Mouse (Mus musculus): ENCODE results near the gene Ripor3. TPM values are rescaled to one million over a fixed set of nuclear protein-coding genes. Genes with fewer than 3 reads are reported as not detected.

Gene Ripor3
- polyA plus RNA-seq, 1 experiment: 5.3 TPM

DNA sequence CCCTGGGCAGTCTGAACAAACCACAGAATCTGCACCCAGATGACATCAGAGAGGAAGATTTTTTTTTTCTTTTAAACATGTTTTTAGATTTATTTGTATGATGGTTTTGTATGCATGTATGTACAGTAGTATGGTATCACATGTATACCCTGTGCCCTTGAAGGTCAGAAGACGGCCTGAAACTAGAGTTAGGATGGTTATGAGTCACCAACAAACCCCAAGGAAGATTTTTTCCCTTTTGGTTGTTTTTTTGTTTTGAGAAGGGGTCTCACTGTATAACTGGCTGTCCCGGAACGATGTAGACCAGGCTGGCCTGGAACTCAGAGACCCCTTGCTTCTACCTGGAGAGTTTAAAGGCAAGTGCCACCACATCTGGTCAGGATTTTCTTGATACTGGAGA, 79.4 kb downstream of the Ripor3 start:
- H3K4me3 ChIP-seq (ENCODE audit: low read depth, low read length): no peak overlapping the region
- H3K36me3 ChIP-seq (ENCODE audit: control insufficient read depth, insufficient read depth, low read length): no peaks in the 10 kb centered on the region
- H3K27ac ChIP-seq (ENCODE audit: insufficient read depth, low read depth, low read length): no peak overlapping the region
- peaks cover 8% of the 10 kb centered on the region; the same call in 1 of the 2 replicates for H3K4me1 ChIP-seq (ENCODE audit: control insufficient read depth, insufficient read depth, insufficient read length, low read length)
- WGBS: 93% methylated on average over 3 of the region's 3 CpGs
- no peaks in the 10 kb centered on the region for H3K27me3 ChIP-seq (ENCODE audit: control insufficient read depth, insufficient read depth, low read length)
- TF ChIP-seq CTCF (IDR thresholded peaks at IDR 0.05; ENCODE audit: extremely low read depth, insufficient read length, insufficient replicate concordance, low read depth, low read length) (no peak), POLR2A (IDR thresholded peaks at IDR 0.05; ENCODE audit: low read depth, low read length) (no peak)

Other genes starting within 250 kb of the Ripor3 start
- 13.5 and 24.4 TPM in 2 replicates for gene Ptpn1, start 78.6 kb downstream of the Ripor3 start, polyA plus RNA-seq (2012; rRNA removed)
- gene Pard6b, start 70.4 kb upstream of the Ripor3 start, polyA plus RNA-seq (2012; rRNA removed): 18.2 and 55.5 TPM in 2 replicates
- 6.4 and 12.9 TPM in 2 replicates for gene Adnp, start 196.5 kb upstream of the Ripor3 start, polyA plus RNA-seq (2012; rRNA removed)
- not detected in 2 replicates for gene Gm20716, start 219.7 kb upstream of the Ripor3 start, polyA plus RNA-seq (2012; rRNA removed)
- gene Dpm1, start 220.0 kb upstream of the Ripor3 start, polyA plus RNA-seq (2012; rRNA removed): 12.9 and 26.2 TPM in 2 replicates
- gene Mocs3, start 220.0 kb upstream of the Ripor3 start, polyA plus RNA-seq (2012; rRNA removed): 31.2 and 47.1 TPM in 2 replicates